Mouse (Mus musculus) kidney, adult 2 months (tissue): ENCODE measurements at regions not wholly inside any gene's neighbourhood (a gene's known extent, or its start where the extent isn't known, plus 50 kb on each side); places are given as distances from the start of the nearest gene placed in this dataset.
"Not testable (repeated sequence)": the region's sequence is repeated elsewhere in the genome, so short reads cannot be mapped to it uniquely, and the experiment has no call there.

Experiments
- DNase-seq: peaks from one replicate; pipeline ENCODE4 v3.0.0; 2021
- H3K27ac ChIP-seq: fragments of 200-500 bp; 2 replicates; pipeline ENCODE4 v1.5.1; 2012; ENCODE audit warnings: low read depth, low read length, control low read depth, inconsistent platforms; ENCODE audit not compliant: insufficient read depth
- H3K27me3 ChIP-seq: fragments of 200-500 bp; replicated peaks from 2 replicates; pipeline ENCODE4 v1.6.1; 2012; ENCODE audit warnings: mild to moderate bottlenecking, moderate library complexity, low read length, inconsistent platforms; ENCODE audit not compliant: control insufficient read depth, insufficient read depth
- H3K36me3 ChIP-seq: fragments of 200-500 bp; 2 replicates; pipeline ENCODE4 v1.6.1; 2012; ENCODE audit warnings: mild to moderate bottlenecking, moderate library complexity, low read length, inconsistent platforms; ENCODE audit not compliant: control insufficient read depth, insufficient read depth
- H3K4me1 ChIP-seq: fragments of 200-500 bp; 2 replicates; pipeline ENCODE4 v1.6.1; 2011; ENCODE audit warnings: low read length; ENCODE audit not compliant: control insufficient read depth, insufficient read depth
- H3K4me3 ChIP-seq: fragments of 200-500 bp; 2 replicates; pipeline ENCODE4 v1.5.1; 2011; ENCODE audit warnings: mild to moderate bottlenecking, low read depth, low read length, control low read depth; ENCODE audit not compliant: insufficient read depth
- CTCF ChIP-seq: fragments of 200-500 bp; conservative IDR thresholded peaks from 2 replicates; pipeline ENCODE4 v1.5.1; 2011; ENCODE audit warnings: low read depth, mild to moderate bottlenecking, control low read depth, low read length, moderate library complexity, mixed read lengths; ENCODE audit not compliant: insufficient read depth, insufficient read length
- POLR2A ChIP-seq: fragments of 200-500 bp; IDR thresholded peaks from one replicate; pipeline ENCODE4 v1.6.1; 2011; ENCODE audit warnings: low read depth, low read length, control low read depth
- WGBS: fragments of 180-500 bp; shearing (Covaris S2); methylation state at CpG from one replicate; pipeline ENCODE4 v1.1.7; 2018; 5-methylcytosine and 5-hydroxymethylcytosine counted together

DNA sequence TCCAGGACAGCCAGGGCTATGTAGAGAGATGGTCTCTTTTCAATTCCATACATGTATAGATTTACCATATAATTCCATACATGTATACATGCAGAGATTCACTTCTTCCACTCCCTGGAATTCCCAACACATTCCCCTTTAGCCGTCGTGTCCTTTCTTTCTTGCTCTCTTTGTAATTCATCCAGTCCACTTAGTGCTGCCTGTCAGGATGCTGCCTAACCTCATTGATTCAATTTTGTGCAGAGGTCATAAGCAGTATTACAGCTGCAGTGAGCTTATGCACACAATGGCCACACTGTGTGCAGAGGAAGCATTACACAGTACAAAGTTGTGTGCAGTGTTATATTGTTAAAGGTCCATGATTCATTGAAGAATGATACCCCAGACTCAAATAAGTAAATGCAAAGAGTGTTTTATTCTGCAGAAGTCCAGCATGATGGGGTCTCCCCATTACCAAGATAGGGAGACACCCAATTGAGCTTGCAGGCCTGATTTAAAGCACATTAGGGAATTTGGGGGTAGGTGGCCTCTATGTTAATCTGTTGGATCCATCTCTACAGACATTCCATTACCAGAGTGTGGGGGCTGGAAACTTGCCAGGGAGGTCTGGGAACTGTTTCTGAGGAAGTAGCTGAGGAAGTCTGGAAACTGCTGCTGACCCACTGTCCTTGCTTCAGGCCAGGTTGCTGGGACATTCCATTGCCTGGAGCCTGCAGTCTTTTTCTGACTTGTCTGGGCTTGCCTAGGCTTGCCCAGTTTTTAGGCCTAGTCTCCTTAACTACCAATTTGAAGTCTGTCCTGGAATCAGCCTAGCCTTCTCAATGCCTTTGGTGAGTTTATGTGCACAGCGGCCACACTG, 72.8 kb downstream of the Fam161a start:
- 82% methylated on average over 3 of the region's 3 CpGs for WGBS
- H3K27ac ChIP-seq: no peak overlapping the region
- H3K4me1 ChIP-seq: no peaks in the 10 kb centered on the region
- no peaks in the 10 kb centered on the region for H3K27me3 ChIP-seq
- no peak overlapping the region for H3K4me3 ChIP-seq
- no peak for DNase-seq
- TF ChIP-seq CTCF: no peak
- no peak for TF ChIP-seq POLR2A
- no peaks in the 10 kb centered on the region for H3K36me3 ChIP-seq

DNA sequence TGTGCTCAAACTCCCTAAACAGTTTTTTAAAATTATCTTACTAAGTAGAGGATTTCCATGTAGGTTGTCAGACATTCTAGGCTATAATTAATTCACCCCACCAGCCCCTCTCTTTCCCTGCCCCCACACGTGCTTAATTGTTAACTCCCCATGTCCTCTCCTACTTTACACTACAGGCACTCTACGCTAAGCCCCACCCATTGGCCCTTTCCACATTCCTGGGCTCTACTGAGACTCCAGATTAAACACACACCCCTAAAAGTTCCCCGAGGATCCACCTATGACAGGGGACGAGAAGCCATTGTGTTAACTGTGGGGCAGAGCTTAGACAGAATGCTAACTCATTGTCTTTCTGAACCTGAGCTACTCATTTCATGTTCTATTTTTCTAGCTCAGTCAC, 74.3 kb downstream of the Fam161a start:
- no peaks in the 10 kb centered on the region for H3K4me1 ChIP-seq
- no peak overlapping the region for H3K4me3 ChIP-seq
- DNase-seq: no peak
- H3K27ac ChIP-seq: no peak overlapping the region
- 38% methylated on average over 4 of the region's 4 CpGs for WGBS
- no peaks in the 10 kb centered on the region for H3K36me3 ChIP-seq
- H3K27me3 ChIP-seq: no peaks in the 10 kb centered on the region
- TF ChIP-seq POLR2A (no peak), CTCF (no peak)

DNA sequence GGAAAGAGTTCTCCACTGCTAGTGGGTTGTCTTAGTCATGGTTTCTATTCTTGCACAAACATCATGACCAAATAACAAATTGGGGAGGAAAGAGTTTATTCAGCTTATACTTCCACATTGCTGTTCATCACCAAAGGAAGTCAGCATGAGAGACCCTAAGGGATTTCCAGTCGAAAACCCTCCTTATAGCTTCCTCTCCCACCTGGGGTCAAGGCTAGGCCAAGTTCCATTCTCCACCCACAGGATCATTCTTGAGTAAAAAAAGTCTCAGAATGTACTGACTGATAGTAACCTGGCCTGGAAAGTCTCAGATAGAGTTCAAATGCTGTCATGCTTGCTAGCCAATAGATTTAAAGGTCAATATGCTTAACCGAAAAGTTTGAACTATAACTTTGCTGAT, 76.5 kb downstream of the Fam161a start:
- not testable (repeated sequence) for DNase-seq, H3K27ac ChIP-seq, H3K36me3 ChIP-seq, H3K27me3 ChIP-seq, H3K4me3 ChIP-seq, H3K4me1 ChIP-seq
- WGBS: 73% methylated on average over 2 of the region's 2 CpGs

DNA sequence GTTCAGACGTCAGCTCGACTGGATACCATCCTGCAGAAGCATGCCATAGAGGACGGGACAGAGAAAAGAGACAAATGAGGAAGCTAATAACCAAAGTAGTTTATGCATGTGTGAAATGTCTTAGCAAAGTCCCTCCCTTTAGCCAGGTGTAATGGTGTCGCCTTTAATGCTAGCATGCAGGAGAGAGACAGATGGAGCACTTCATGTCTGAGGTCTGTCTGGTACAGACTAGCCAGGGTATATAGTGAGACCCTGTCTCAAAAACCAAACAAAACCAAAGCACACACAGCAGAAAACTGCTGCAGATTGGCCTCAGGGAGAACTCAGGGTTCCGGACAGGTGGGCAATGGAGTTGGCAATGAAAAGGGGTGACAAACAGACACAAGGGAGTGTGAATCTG, 88.0 kb downstream of the Fam161a start:
- no peak for DNase-seq
- H3K4me1 ChIP-seq: no peaks in the 10 kb centered on the region
- H3K36me3 ChIP-seq: no peaks in the 10 kb centered on the region
- H3K4me3 ChIP-seq: no peak overlapping the region
- TF ChIP-seq CTCF (no peak), POLR2A (no peak)
- WGBS: 58% methylated on average over 5 of the region's 5 CpGs
- no peaks in the 10 kb centered on the region for H3K27me3 ChIP-seq
- no peak overlapping the region for H3K27ac ChIP-seq

DNA sequence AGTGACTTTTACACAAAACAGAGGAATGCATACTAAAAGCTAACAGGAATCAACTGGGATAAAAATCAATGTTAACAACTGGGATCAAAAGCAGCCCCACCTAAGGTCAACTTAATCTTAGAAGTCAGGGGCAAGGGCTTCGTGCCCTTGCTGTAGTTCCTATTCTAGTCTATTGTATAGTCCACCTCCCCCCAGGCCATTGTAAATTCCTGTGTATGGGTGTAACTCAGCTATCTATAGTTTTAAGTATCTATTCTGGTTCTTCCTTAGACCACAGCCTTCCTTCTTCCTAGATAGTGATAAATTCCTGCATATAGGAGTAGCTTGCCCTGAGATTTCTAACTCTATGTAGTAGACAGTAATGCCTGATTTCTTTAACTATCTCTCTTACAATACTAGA, 88.4 kb downstream of the Fam161a start:
- 79% methylated on average over 1 of the region's 1 CpGs for WGBS
- not testable (repeated sequence) for DNase-seq

DNA sequence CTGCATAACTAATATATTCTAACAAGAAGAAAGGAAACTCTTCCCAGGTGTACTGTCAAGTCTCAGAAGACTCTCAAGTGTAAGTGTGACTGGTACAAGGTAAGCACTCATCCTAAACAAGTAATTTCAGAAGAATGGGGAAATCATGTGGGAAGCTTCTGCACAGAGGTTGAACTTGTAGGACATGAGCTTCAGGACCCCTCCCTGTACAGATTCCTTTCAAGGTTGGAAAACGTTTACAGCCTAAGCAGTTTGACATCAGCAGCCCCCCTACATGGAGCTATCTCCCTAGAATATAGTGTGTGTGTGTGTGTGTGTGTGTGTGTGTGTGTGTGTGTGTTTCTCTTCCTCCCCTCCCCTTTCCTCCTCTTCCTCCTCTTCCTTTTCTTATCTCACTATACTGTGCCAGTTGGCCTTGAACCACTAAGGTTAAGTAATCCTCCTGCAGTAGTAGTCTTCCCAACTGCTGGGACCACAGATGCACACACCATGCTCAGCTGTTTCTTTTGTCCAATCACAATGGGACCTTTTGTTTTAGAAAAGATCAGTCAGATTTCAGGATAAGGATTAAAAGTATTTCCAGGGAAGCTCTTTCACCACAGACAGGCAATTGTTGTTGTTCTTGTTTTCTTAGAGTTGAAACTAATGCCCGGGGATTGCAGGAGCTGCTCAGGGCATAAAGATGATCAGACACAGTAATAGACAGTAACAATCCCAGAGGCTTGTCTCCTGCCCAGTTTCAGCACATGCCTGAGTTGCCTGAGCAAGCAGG, 89.3 kb downstream of the Fam161a start:
- Histone ChIP-seq H3K4me1 (no peaks in the 10 kb centered on the region), H3K27ac (no peak overlapping the region), H3K36me3 (no peaks in the 10 kb centered on the region), H3K4me3 (no peak overlapping the region), H3K27me3 (no peaks in the 10 kb centered on the region)
- no peak for DNase-seq
- TF ChIP-seq POLR2A (no peak), CTCF (no peak)
- 68% methylated on average over 2 of the region's 2 CpGs for WGBS

More for the DNA sequence above, 88.4 kb downstream of the Fam161a start:
- not testable (repeated sequence) for H3K36me3 ChIP-seq, H3K4me1 ChIP-seq, H3K27ac ChIP-seq, H3K4me3 ChIP-seq, H3K27me3 ChIP-seq

DNA sequence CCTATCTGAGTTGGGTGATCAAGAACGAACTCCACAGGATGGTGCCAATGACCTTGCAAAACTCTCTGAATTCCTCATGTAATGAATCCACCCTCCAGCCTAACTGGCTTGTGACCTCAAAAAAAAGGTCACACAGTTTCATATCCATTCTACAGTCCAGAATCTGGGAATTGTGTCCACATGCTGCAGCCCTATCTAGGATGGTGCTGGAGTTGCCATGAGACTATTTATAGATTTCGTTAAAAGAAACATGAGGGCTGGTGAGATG, 89.8 kb downstream of the Fam161a start:
- Histone ChIP-seq H3K27ac (no peak overlapping the region), H3K4me1 (no peaks in the 10 kb centered on the region), H3K36me3 (no peaks in the 10 kb centered on the region), H3K27me3 (no peaks in the 10 kb centered on the region), H3K4me3 (no peak overlapping the region)
- no peak for DNase-seq
- TF ChIP-seq CTCF (no peak), POLR2A (no peak)
- WGBS: 67% methylated on average over 2 of the region's 2 CpGs
